Mouse (Mus musculus) heart, postnatal 0 days (tissue): ENCODE results near the gene Vwf. TPM values are rescaled to one million over a fixed set of nuclear protein-coding genes. Genes with fewer than 3 reads are reported as not detected.
A peak's percentile ranks its signal among the peaks of the same experiment; 100 is the strongest.

ENCODE experiments used
- ATAC-seq: fragments of 200-750 bp; cut with Nextera tagmentation; 2 replicates; pipeline ENCODE4 v1.8.0; 2017; ENCODE audit warnings: low read depth, moderate number of reproducible peaks, moderate library complexity; ENCODE audit not compliant: insufficient read depth
- DNase-seq: peaks from one replicate; pipeline ENCODE4 v3.0.0-alpha.2; 2016; ENCODE audit warnings: low spot score
- H3K27ac ChIP-seq: fragments of 300-500 bp; sonication (generic); 2 replicates; pipeline ENCODE4 v1.5.1; 2014; ENCODE audit warnings: low read depth, mild to moderate bottlenecking
- H3K27me3 ChIP-seq: fragments of 300-500 bp; sonication (generic); 2 replicates; pipeline ENCODE4 v1.6.1; 2014; ENCODE audit warnings: low read length, mixed read lengths; ENCODE audit not compliant: control insufficient read depth, insufficient read depth
- H3K36me3 ChIP-seq: fragments of 300-500 bp; sonication (generic); replicated peaks from 2 replicates; pipeline ENCODE4 v1.6.1; 2014; ENCODE audit warnings: low read length, mixed read lengths; ENCODE audit not compliant: control insufficient read depth, insufficient read depth
- H3K4me1 ChIP-seq: fragments of 300-500 bp; sonication (generic); 2 replicates; pipeline ENCODE4 v1.6.1; 2014; ENCODE audit warnings: antibody characterized with exemption; ENCODE audit not compliant: control insufficient read depth, insufficient read depth
- H3K4me2 ChIP-seq: fragments of 300-500 bp; sonication (generic); 2 replicates; pipeline ENCODE4 v1.6.1; 2014; ENCODE audit warnings: low read depth, mild to moderate bottlenecking, low read length, moderate library complexity
- H3K4me3 ChIP-seq: fragments of 300-500 bp; sonication (generic); 2 replicates; pipeline ENCODE4 v1.5.1; 2014; ENCODE audit warnings: low read depth, low read length
- H3K9ac ChIP-seq: fragments of 300-500 bp; sonication (generic); replicated peaks from 2 replicates; pipeline ENCODE4 v1.6.1; 2014; ENCODE audit warnings: low read depth, low read length, mixed read lengths
- H3K9me3 ChIP-seq: fragments of 300-500 bp; sonication (generic); replicated peaks from 2 replicates; pipeline ENCODE4 v1.6.1; 2016; ENCODE audit warnings: low read length; ENCODE audit not compliant: control insufficient read depth
- CTCF ChIP-seq: IDR thresholded peaks from 2 replicates; pipeline ENCODE4 v1.5.1; 2016; ENCODE audit warnings: antibody characterized with exemption, control low read depth, low read depth
- EP300 ChIP-seq: IDR thresholded peaks from 2 replicates; pipeline ENCODE4 v1.6.1; 2016; ENCODE audit warnings: antibody characterized with exemption, low read depth
- WGBS: fragments of 180-500 bp; shearing (Covaris S2); extraction: QIAGEN DNeasy Blood & Tissue Kit; methylation state at CpG from one replicate; pipeline ENCODE4 v1.1.7; 2014; 5-methylcytosine and 5-hydroxymethylcytosine counted together
- polyA plus RNA-seq: library from polyadenylated mRNA; unstranded; fragments of >200 nt; fragmentation: Nextera tagmentation; extraction: Ambion mirVana; gene quantifications from 2 replicates; pipeline ENCODE4 v1.2.1, GENCODE M21; 2015
- total RNA-seq: library from RNA; depleted of rRNA; stranded (reverse); fragments of >200 nt; gene quantifications from 2 replicates; pipeline ENCODE4 v1.2.3, GENCODE M21; 2014; ENCODE audit warnings: low replicate concordance

The Vwf gene
- total and polyA plus RNA-seq, 2 experiments from 2014 or later: 21.9 to 99.9 TPM

- H3K27ac ChIP-seq: peak overlapping the region; percentile 69
- 5% methylated on average over 14 of the region's 14 CpGs for WGBS
- H3K4me2 ChIP-seq: peak overlapping the region; percentile 55
- no peaks in the 10 kb centered on the region for H3K27me3 ChIP-seq
- peak; percentile 91 for DNase-seq
- no peaks in the 10 kb centered on the region for H3K9me3 ChIP-seq
- ATAC-seq: peak; percentile 91
- H3K4me1 ChIP-seq: peaks cover 13% of the 10 kb centered on the region; the same call in 1 of the 2 replicates
- TF ChIP-seq EP300 (no peak), CTCF (no peak)
- no peaks in the 10 kb centered on the region for H3K36me3 ChIP-seq
- H3K4me3 ChIP-seq: peak overlapping the region; percentile 36
- H3K9ac ChIP-seq: peak overlapping the region; percentile 13; the same call in 1 of the 2 replicates
These were observed 26.8 kb downstream of the Vwf start for GRCm38 (mm10) chr6:125573189-125573928.

- Histone ChIP-seq H3K27ac (no peak overlapping the region), H3K36me3 (no peaks in the 10 kb centered on the region), H3K4me2 (no peak overlapping the region), H3K9me3 (no peaks in the 10 kb centered on the region), H3K4me3 (no peak overlapping the region), H3K27me3 (no peaks in the 10 kb centered on the region), H3K9ac (no peak overlapping the region), H3K4me1 (peaks cover 14% of the 10 kb centered on the region; the same call in 1 of the 2 replicates)
- WGBS: 86% methylated on average over 6 of the region's 6 CpGs
- DNase-seq: no peak
- no peak for ATAC-seq
- TF ChIP-seq EP300 (no peak), CTCF (no peak)
These were observed 28.5 kb downstream of the Vwf start for GRCm38 (mm10) chr6:125575080-125575479.

GRCm38 (mm10) chr6:125577301-125577700 is 30.7 kb downstream of the Vwf start:
- Histone ChIP-seq H3K4me3 (no peak overlapping the region), H3K9ac (no peak overlapping the region), H3K27me3 (no peaks in the 10 kb centered on the region), H3K4me2 (no peak overlapping the region), H3K36me3 (no peaks in the 10 kb centered on the region), H3K27ac (no peak overlapping the region), H3K9me3 (no peaks in the 10 kb centered on the region), H3K4me1 (peaks cover 12% of the 10 kb centered on the region; the same call in 1 of the 2 replicates)
- 65% methylated on average over 9 of the region's 9 CpGs for WGBS
- no peak for ATAC-seq
- DNase-seq: no peak
- no peak for TF ChIP-seq CTCF
- TF ChIP-seq EP300: no peak

- 0 out of 2 replicates have a peak, but pooled peaks cover 9% of the 10 kb centered on the region for H3K4me1 ChIP-seq
- no peak overlapping the region for H3K27ac ChIP-seq
- no peak overlapping the region for H3K4me2 ChIP-seq
- no peaks in the 10 kb centered on the region for H3K9me3 ChIP-seq
- H3K4me3 ChIP-seq: no peak overlapping the region
- DNase-seq: no peak
- 58% methylated on average over 11 of the region's 11 CpGs for WGBS
- H3K9ac ChIP-seq: no peak overlapping the region
- TF ChIP-seq CTCF (no peak), EP300 (no peak)
- no peaks in the 10 kb centered on the region for H3K27me3 ChIP-seq
- no peaks in the 10 kb centered on the region for H3K36me3 ChIP-seq
- ATAC-seq: no peak
These were observed 31.5 kb downstream of the Vwf start for GRCm38 (mm10) chr6:125577882-125578646.

- Histone ChIP-seq H3K36me3 (no peaks in the 10 kb centered on the region), H3K4me3 (no peak overlapping the region), H3K4me1 (0 out of 2 replicates have a peak, but pooled peaks cover 9% of the 10 kb centered on the region), H3K27ac (no peak overlapping the region), H3K9ac (no peak overlapping the region), H3K4me2 (no peak overlapping the region), H3K27me3 (no peaks in the 10 kb centered on the region), H3K9me3 (no peaks in the 10 kb centered on the region)
- WGBS: 71% methylated on average over 7 of the region's 7 CpGs
- DNase-seq (no peak), ATAC-seq (no peak)
- TF ChIP-seq CTCF: no peak
- no peak for TF ChIP-seq EP300
These were observed 32.1 kb downstream of the Vwf start for GRCm38 (mm10) chr6:125578647-125579011.
